Mouse (Mus musculus): ENCODE data around the gene Dbp.
A peak's percentile ranks its signal among the peaks of the same experiment; 100 is the strongest.

GRCm38 (mm10) chr7:45707375-45707967, 2.6 kb downstream of the Dbp start:
- TF ChIP-seq EP300 (IDR thresholded peaks at IDR 0.05; ENCODE audit: low read depth), result peak; percentile 59; the same call in 1 of the 2 replicates
- no peak for TF ChIP-seq CTCF (IDR thresholded peaks at IDR 0.05; ENCODE audit: low read depth)

Measured in liver, postnatal 0 days (tissue).